Mouse (Mus musculus): Measurements from ENCODE around the gene Ctsh.
"Not testable (repeated sequence)": the region's sequence is repeated elsewhere in the genome, so short reads cannot be mapped to it uniquely, and the experiment has no call there.

- TF ChIP-seq CTCF (IDR thresholded peaks at IDR 0.05; ENCODE audit: control insufficient read depth, insufficient read depth, low read length); POLR2A (IDR thresholded peaks at IDR 0.05; ENCODE audit: borderline replicate concordance, control insufficient read depth, low read depth, low read length): not testable (repeated sequence)
These were observed 11.0 kb upstream of the Ctsh start for GRCm38 (mm10) chr9:90042906-90043305.
